Mouse (Mus musculus) C2C12 (cell line): ENCODE data around the gene Lsm10. TPM values are rescaled to one million over a fixed set of nuclear protein-coding genes. Genes with fewer than 3 reads are reported as not detected.
A peak's percentile ranks its signal among the peaks of the same experiment; 100 is the strongest.

ENCODE experiments used
- H3K27me3 ChIP-seq: one replicate; pipeline ENCODE4 v1.6.1; 2011; ENCODE audit not compliant: control insufficient read depth, insufficient read depth, insufficient read length
- H3K36me3 ChIP-seq: one replicate; pipeline ENCODE4 v1.6.1; 2011; ENCODE audit not compliant: control insufficient read depth, insufficient read depth
- H3K4me3 ChIP-seq: one replicate; pipeline ENCODE4 v1.5.1; 2011; ENCODE audit warnings: mild to moderate bottlenecking, control low read depth; ENCODE audit not compliant: poor library complexity, insufficient read depth, severe bottlenecking
- H3K79me2 ChIP-seq: one replicate; pipeline ENCODE4 v1.6.1; 2011; ENCODE audit not compliant: control insufficient read depth, insufficient read depth
- H3K79me3 ChIP-seq: one replicate; pipeline ENCODE4 v1.6.1; 2011; ENCODE audit warnings: low read depth, control low read depth
- H3ac ChIP-seq: one replicate; pipeline ENCODE3; 2011; ENCODE audit warnings: low read depth; ENCODE audit not compliant: control insufficient read depth, insufficient read length
- CEBPB ChIP-seq: IDR thresholded peaks from one replicate; pipeline ENCODE4 v1.6.1; 2011; ENCODE audit warnings: low read depth, mild to moderate bottlenecking, control low read depth, moderate library complexity
- CTCF ChIP-seq: IDR thresholded peaks from one replicate; pipeline ENCODE4 v1.5.1; 2011; ENCODE audit not compliant: control insufficient read depth, insufficient read depth, insufficient read length
- FOSL1 ChIP-seq: IDR thresholded peaks from one replicate; pipeline ENCODE4 v1.8.0; 2011; ENCODE audit warnings: mild to moderate bottlenecking, low read length; ENCODE audit not compliant: poor library complexity, insufficient read depth, severe bottlenecking
- MAX ChIP-seq: IDR thresholded peaks from one replicate; pipeline ENCODE4 v1.6.1; 2011; ENCODE audit warnings: mild to moderate bottlenecking, control low read depth
- MYOD1 ChIP-seq: IDR thresholded peaks from one replicate; pipeline ENCODE4 v1.6.1; 2011; ENCODE audit warnings: low read depth; ENCODE audit not compliant: control insufficient read depth, insufficient read length
- MYOG ChIP-seq: IDR thresholded peaks from one replicate; pipeline ENCODE4 v1.6.1; 2011; ENCODE audit not compliant: control insufficient read depth, insufficient read length; ENCODE audit errors: extremely low read depth
- USF1 ChIP-seq: IDR thresholded peaks from one replicate; pipeline ENCODE4 v1.6.1; 2011; ENCODE audit warnings: low read depth, mild to moderate bottlenecking, control low read depth, moderate library complexity
- polyA plus RNA-seq: library from polyadenylated mRNA; unstranded; fragments of >200 nt; fragmentation: generic; extraction: Trizol; gene quantifications from one replicate; pipeline ENCODE4 v1.2.1, GENCODE M21; 2012; ENCODE audit warnings: missing spikeins

The Lsm10 gene
- polyA plus RNA-seq, 1 experiment = 37.9 TPM

GRCm38 (mm10) chr4:126120506-126120905, 24.1 kb downstream of the Lsm10 start:
- H3K79me2 ChIP-seq = peaks cover 78% of the 10 kb centered on the region
- H3K27me3 ChIP-seq = no peaks in the 10 kb centered on the region
- TF ChIP-seq MYOD1 (no peak), FOSL1 (no peak), USF1 (no peak), MAX (no peak)
- peaks cover 17% of the 10 kb centered on the region for H3K79me3 ChIP-seq
- H3K36me3 ChIP-seq = peaks cover 31% of the 10 kb centered on the region
- no peak overlapping the region for H3K4me3 ChIP-seq
- H3ac ChIP-seq = no peak overlapping the region

- H3ac ChIP-seq = no peak overlapping the region
- peaks cover 9% of the 10 kb centered on the region for H3K79me3 ChIP-seq
- no peak overlapping the region for H3K4me3 ChIP-seq
- TF ChIP-seq USF1 = no peak
- no peak for TF ChIP-seq FOSL1
- TF ChIP-seq MYOG = no peak
- TF ChIP-seq MYOD1 = no peak
- no peak for TF ChIP-seq CEBPB
- no peak for TF ChIP-seq CTCF
- TF ChIP-seq MAX = no peak
- H3K36me3 ChIP-seq = peaks cover 50% of the 10 kb centered on the region
- no peaks in the 10 kb centered on the region for H3K27me3 ChIP-seq
- peaks cover 49% of the 10 kb centered on the region for H3K79me2 ChIP-seq
Measured at GRCm38 (mm10) chr4:126123309-126124040, 27.1 kb downstream of the Lsm10 start.

- H3K79me3 ChIP-seq = no peaks in the 10 kb centered on the region
- no peak for TF ChIP-seq CTCF
- TF ChIP-seq FOSL1 = no peak
- TF ChIP-seq MYOG = no peak
- TF ChIP-seq MAX = no peak
- TF ChIP-seq USF1 = no peak
- no peak for TF ChIP-seq MYOD1
- TF ChIP-seq CEBPB = no peak
- no peaks in the 10 kb centered on the region for H3K27me3 ChIP-seq
- peaks cover 12% of the 10 kb centered on the region for H3K79me2 ChIP-seq
- H3K4me3 ChIP-seq = no peak overlapping the region
- H3ac ChIP-seq = no peak overlapping the region
- peaks cover 73% of the 10 kb centered on the region for H3K36me3 ChIP-seq
Measured at GRCm38 (mm10) chr4:126130502-126130901, 34.1 kb downstream of the Lsm10 start.

- Histone ChIP-seq H3K4me3 (no peak overlapping the region), H3K27me3 (no peaks in the 10 kb centered on the region), H3K79me2 (peaks cover 12% of the 10 kb centered on the region), H3K36me3 (peaks cover 73% of the 10 kb centered on the region), H3K79me3 (no peaks in the 10 kb centered on the region), H3ac (no peak overlapping the region)
- TF ChIP-seq MYOG (no peak), CTCF (no peak), MAX (peak; percentile 39), CEBPB (no peak), FOSL1 (peak; percentile 75), MYOD1 (no peak), USF1 (no peak)
Measured at GRCm38 (mm10) chr4:126131290-126132121, 35.1 kb downstream of the Lsm10 start.

GRCm38 (mm10) chr4:126132636-126133264, 36.3 kb downstream of the Lsm10 start:
- H3K36me3 ChIP-seq = peaks cover 77% of the 10 kb centered on the region
- H3K27me3 ChIP-seq = no peaks in the 10 kb centered on the region
- no peak overlapping the region for H3ac ChIP-seq
- peaks cover 12% of the 10 kb centered on the region for H3K79me2 ChIP-seq
- no peaks in the 10 kb centered on the region for H3K79me3 ChIP-seq
- H3K4me3 ChIP-seq = no peak overlapping the region
- TF ChIP-seq MYOD1 (no peak), CEBPB (no peak), USF1 (no peak), FOSL1 (no peak), CTCF (no peak), MYOG (no peak)
